Mouse (Mus musculus) liver, embryonic 14.5 days (tissue): ENCODE measurements around the gene Eef1a2. TPM values are rescaled to one million over a fixed set of nuclear protein-coding genes. Genes with fewer than 3 reads are reported as not detected.
A peak's percentile ranks its signal among the peaks of the same experiment; 100 is the strongest.

Experiments used
- ATAC-seq: fragments of 200-750 bp; cut with Nextera tagmentation; 2 replicates; pipeline ENCODE4 v1.8.0; 2017; ENCODE audit warnings: moderate number of reproducible peaks, mild to moderate bottlenecking, moderate library complexity; ENCODE audit not compliant: insufficient read depth
- DNase-seq, 3 experiments: peaks; one replicate each; pipeline ENCODE4 v3.0.0-alpha.2; 2012 to 2013; ENCODE audit warnings: low read depth in 3 of 3, low spot score in 3 of 3
- H3K27ac ChIP-seq: fragments of 300-500 bp; sonication (generic); 2 replicates; pipeline ENCODE4 v1.5.1; 2014; ENCODE audit warnings: moderate library complexity, mild to moderate bottlenecking, control low read depth, inconsistent platforms
- H3K27me3 ChIP-seq: fragments of 300-500 bp; sonication (generic); 2 replicates; pipeline ENCODE4 v1.6.1; 2014; ENCODE audit warnings: mild to moderate bottlenecking, low read length, moderate library complexity; ENCODE audit not compliant: control insufficient read depth, insufficient read depth
- H3K36me3 ChIP-seq: fragments of 300-500 bp; sonication (generic); replicated peaks from 2 replicates; pipeline ENCODE4 v1.6.1; 2014; ENCODE audit warnings: low read depth; ENCODE audit not compliant: control insufficient read depth, insufficient read depth
- H3K4me1 ChIP-seq, 2 experiments: fragments of 200-500 bp in 1 of 2; fragments of 300-500 bp in 1 of 2; sonication (generic) in 1 of 2; replicated peaks; 2 replicates each; pipeline ENCODE4 v1.6.1; 2012 to 2014; ENCODE audit warnings: antibody characterized with exemption in 1 of 2, inconsistent platforms in 1 of 2, low read length in 1 of 2; ENCODE audit not compliant: control insufficient read depth in 2 of 2, insufficient read depth in 2 of 2
- H3K4me2 ChIP-seq: fragments of 300-500 bp; sonication (generic); 2 replicates; pipeline ENCODE4 v1.6.1; 2014; ENCODE audit warnings: low read depth, mild to moderate bottlenecking, control low read depth, moderate library complexity
- H3K4me3 ChIP-seq, 2 experiments: fragments of 200-500 bp in 1 of 2; fragments of 300-500 bp in 1 of 2; sonication (generic) in 1 of 2; 2 replicates each; pipeline ENCODE4 v1.5.1; 2012 to 2014; ENCODE audit warnings: low read depth in 2 of 2, low read length in 2 of 2, mild to moderate bottlenecking in 2 of 2, control low read depth in 1 of 2, inconsistent platforms in 1 of 2, moderate library complexity in 1 of 2; ENCODE audit not compliant: insufficient read depth in 1 of 2
- H3K9ac ChIP-seq: fragments of 300-500 bp; sonication (generic); replicated peaks from 2 replicates; pipeline ENCODE4 v1.6.1; 2014; ENCODE audit warnings: mild to moderate bottlenecking, control low read depth, moderate library complexity
- H3K9me3 ChIP-seq: fragments of 300-500 bp; sonication (generic); 2 replicates; pipeline ENCODE4 v1.6.1; 2016; ENCODE audit warnings: low read length, mixed read lengths; ENCODE audit not compliant: control insufficient read depth
- CTCF ChIP-seq: IDR thresholded peaks from 2 replicates; pipeline ENCODE4 v1.5.1; 2016; ENCODE audit warnings: antibody characterized with exemption, low read depth, control low read depth
- EP300 ChIP-seq: IDR thresholded peaks from 2 replicates; pipeline ENCODE4 v1.6.1; 2016; ENCODE audit warnings: antibody characterized with exemption, low read depth
- WGBS: fragments of 180-500 bp; shearing (Covaris S2); extraction: QIAGEN DNeasy Blood & Tissue Kit; methylation state at CpG from one replicate; pipeline ENCODE4 v1.1.7; 2014; ENCODE audit not compliant: insufficient replicate concordance; 5-methylcytosine and 5-hydroxymethylcytosine counted together
- polyA plus RNA-seq, 2 experiments: library from polyadenylated mRNA; depleted of rRNA in 1 of 2; stranded (reverse) in 1 of 2; unstranded in 1 of 2; fragments of >200 nt; fragmentation: Nextera tagmentation in 1 of 2; extraction: Ambion mirVana in 1 of 2; gene quantifications; 2 replicates each; pipeline versions ENCODE4 v1.2.1 to v1.2.3; 2012 to 2014

Gene Eef1a2
- polyA plus RNA-seq, 2 experiments: not detected

GRCm38 (mm10) chr2:181154831-181155415 is 1.9 kb downstream of the Eef1a2 start:
- Histone ChIP-seq H3K4me2 (no peak overlapping the region), H3K36me3 (no peaks in the 10 kb centered on the region), H3K9me3 (no peaks in the 10 kb centered on the region), H3K4me1 (no peaks in the 10 kb centered on the region), H3K9ac (no peak overlapping the region), H3K27ac (no peak overlapping the region), H3K4me3 (no peak overlapping the region), H3K27me3 (peaks cover 19% of the 10 kb centered on the region)
- ATAC-seq (no peak), DNase-seq (no peak)
- TF ChIP-seq EP300 (no peak), CTCF (no peak)
- 54% methylated on average over 8 of the region's 8 CpGs for WGBS

GRCm38 (mm10) chr2:181154361-181154760 is 2.5 kb downstream of the Eef1a2 start:
- 70% methylated on average over 3 of the region's 3 CpGs for WGBS
- peaks cover 19% of the 10 kb centered on the region for H3K27me3 ChIP-seq
- no peak for DNase-seq

GRCm38 (mm10) chr2:181153837-181154236 is 3.0 kb downstream of the Eef1a2 start:
- Histone ChIP-seq H3K9me3 (no peaks in the 10 kb centered on the region), H3K27ac (no peak overlapping the region), H3K4me2 (no peak overlapping the region), H3K36me3 (no peaks in the 10 kb centered on the region), H3K4me1 (no peaks in the 10 kb centered on the region), H3K4me3 (no peak overlapping the region), H3K9ac (no peak overlapping the region), H3K27me3 (peaks cover 19% of the 10 kb centered on the region)
- no peak for ATAC-seq
- WGBS: 0% methylated on average over 1 of the region's 1 CpGs
- peak in 1 of 3 experiments; percentile 4 for DNase-seq
- TF ChIP-seq EP300 (no peak), CTCF (peak; percentile 74)

More at GRCm38 (mm10) chr2:181154361-181154760, 2.5 kb downstream of the Eef1a2 start:
- Histone ChIP-seq H3K4me1 (no peaks in the 10 kb centered on the region), H3K4me3 (no peak overlapping the region), H3K4me2 (no peak overlapping the region), H3K36me3 (no peaks in the 10 kb centered on the region), H3K9me3 (no peaks in the 10 kb centered on the region), H3K27ac (no peak overlapping the region), H3K9ac (no peak overlapping the region)
- TF ChIP-seq EP300 (no peak), CTCF (no peak)
- no peak for ATAC-seq

- no peak overlapping the region for H3K27ac ChIP-seq
- H3K9ac ChIP-seq: no peak overlapping the region
- TF ChIP-seq CTCF (no peak), EP300 (no peak)
- peaks cover 24% of the 10 kb centered on the region for H3K27me3 ChIP-seq
- 67% methylated on average over 1 of the region's 1 CpGs for WGBS
- no peaks in the 10 kb centered on the region for H3K36me3 ChIP-seq
- DNase-seq: no peak
- H3K4me2 ChIP-seq: no peak overlapping the region
- H3K4me3 ChIP-seq: no peak overlapping the region
- no peaks in the 10 kb centered on the region for H3K9me3 ChIP-seq
- ATAC-seq: no peak
- no peaks in the 10 kb centered on the region for H3K4me1 ChIP-seq
These were observed 3.7 kb downstream of the Eef1a2 start for GRCm38 (mm10) chr2:181153131-181153530.

- Histone ChIP-seq H3K4me2 (no peak overlapping the region), H3K4me1 (no peaks in the 10 kb centered on the region), H3K9ac (no peak overlapping the region), H3K9me3 (no peaks in the 10 kb centered on the region), H3K4me3 (no peak overlapping the region), H3K27ac (no peak overlapping the region), H3K27me3 (peaks cover 28% of the 10 kb centered on the region), H3K36me3 (no peaks in the 10 kb centered on the region)
- DNase-seq: no peak
- TF ChIP-seq CTCF (no peak), EP300 (no peak)
- 76% methylated on average over 17 of the region's 17 CpGs for WGBS
- no peak for ATAC-seq
These were observed 4.1 kb downstream of the Eef1a2 start for GRCm38 (mm10) chr2:181152701-181153100.
